Mouse (Mus musculus) ES-Bruce4 (cell line): ENCODE measurements around the gene Prpf4. TPM values are rescaled to one million over a fixed set of nuclear protein-coding genes. Genes with fewer than 3 reads are reported as not detected.
A peak's percentile ranks its signal among the peaks of the same experiment; 100 is the strongest.

ENCODE experiments used
- H3K27ac ChIP-seq: 2 replicates; pipeline ENCODE4 v1.5.1; 2012; ENCODE audit warnings: low read length, inconsistent platforms; ENCODE audit not compliant: insufficient read depth
- H3K27me3 ChIP-seq: 2 replicates; pipeline ENCODE4 v1.6.1; 2012; ENCODE audit warnings: mild to moderate bottlenecking, low read length, inconsistent platforms; ENCODE audit not compliant: control insufficient read depth, poor library complexity, insufficient read depth, severe bottlenecking
- H3K36me3 ChIP-seq: 2 replicates; pipeline ENCODE4 v1.6.1; 2012; ENCODE audit warnings: inconsistent platforms, mild to moderate bottlenecking, low read length, moderate library complexity; ENCODE audit not compliant: control insufficient read depth, poor library complexity, insufficient read depth, severe bottlenecking
- H3K4me1 ChIP-seq: one replicate; pipeline ENCODE4 v1.8.1; 2011; ENCODE audit warnings: low read length; ENCODE audit not compliant: control insufficient read depth, insufficient read depth
- H3K4me3 ChIP-seq: 2 replicates; pipeline ENCODE4 v1.5.1; 2011; ENCODE audit warnings: low read depth, mild to moderate bottlenecking, low read length
- H3K9ac ChIP-seq: 2 replicates; pipeline ENCODE4 v1.6.1; 2012; ENCODE audit warnings: low read depth, mild to moderate bottlenecking, inconsistent platforms; ENCODE audit not compliant: poor library complexity, severe bottlenecking
- H3K9me3 ChIP-seq: replicated peaks from 2 replicates; pipeline ENCODE4 v1.6.1; 2012; ENCODE audit warnings: mild to moderate bottlenecking, low read length, inconsistent platforms; ENCODE audit not compliant: control insufficient read depth, poor library complexity, insufficient read depth, severe bottlenecking
- CTCF ChIP-seq: IDR thresholded peaks from one replicate; pipeline ENCODE4 v1.8.1; 2011; ENCODE audit warnings: low read depth, low read length
- EP300 ChIP-seq: IDR thresholded peaks from 2 replicates; pipeline ENCODE4 v1.6.1; 2011; ENCODE audit warnings: low read depth, low read length; ENCODE audit not compliant: insufficient read depth
- POLR2A ChIP-seq: IDR thresholded peaks from one replicate; pipeline ENCODE4 v1.8.1; 2011; ENCODE audit warnings: low read length; ENCODE audit not compliant: insufficient read depth
- polyA plus RNA-seq: library from polyadenylated mRNA; stranded (reverse); fragments of >200 nt; gene quantifications from 2 replicates; pipeline ENCODE4 v1.2.4, GENCODE M21; 2011; ENCODE audit warnings: low read depth; ENCODE audit not compliant: missing spikeins, insufficient read depth, insufficient read length

Gene Prpf4
- 27.7 and 29.2 TPM in 2 replicates for polyA plus RNA-seq

DNA sequence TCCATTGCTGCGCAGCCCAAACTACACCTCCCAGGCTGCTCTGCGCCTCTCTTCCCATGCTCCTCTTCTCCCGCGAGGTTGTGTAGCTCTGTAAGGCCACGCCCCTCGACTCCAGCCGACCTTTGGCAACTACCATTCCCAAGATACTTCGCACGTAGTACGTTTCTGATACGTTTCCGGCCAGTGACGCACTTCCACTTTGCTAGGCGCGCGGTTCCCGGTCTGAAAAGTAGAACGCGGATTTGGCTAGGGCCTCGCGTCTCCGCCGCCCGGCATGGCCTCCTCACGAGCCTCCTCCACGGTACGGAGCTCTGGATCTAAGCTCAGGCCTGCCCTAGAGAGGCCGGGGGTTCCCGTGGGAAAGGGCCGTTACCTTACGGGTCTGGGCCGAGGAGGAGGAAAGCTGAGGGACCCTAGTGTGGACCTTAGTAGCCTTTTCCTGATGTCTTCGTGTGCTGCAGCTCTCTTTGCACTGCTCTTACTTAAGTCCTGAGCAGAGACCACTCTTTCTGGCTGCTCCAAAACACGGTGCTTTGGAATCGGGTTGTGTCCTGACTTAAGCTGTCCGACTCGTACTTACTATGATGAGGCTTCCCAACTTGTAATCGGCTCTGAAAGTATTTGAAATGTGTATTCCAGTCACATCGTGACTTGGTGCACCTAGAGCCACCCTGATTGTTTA, at the start of gene Prpf4, which contains the start of gene Cdc26:
Gene Prpf4 (plus strand): TSS at position 197 of the 682 bp plus-strand sequence.
Gene Cdc26 (minus strand): TSS at position 42 of the 682 bp plus-strand sequence.
- TF ChIP-seq CTCF (no peak), POLR2A (peak; percentile 82), EP300 (no peak)
- Histone ChIP-seq H3K9ac (peak within 1 kb of the TSS; percentile 72), H3K27ac (peak within 1 kb of the TSS; percentile 38), H3K4me3 (peak within 1 kb of the TSS; percentile 89), H3K9me3 (peaks cover 9% of the 10 kb centered on the region), H3K36me3 (peaks cover 34% of the 10 kb centered on the region), H3K4me1 (no peaks in the 10 kb centered on the region), H3K27me3 (no peaks in the 10 kb centered on the region)

DNA sequence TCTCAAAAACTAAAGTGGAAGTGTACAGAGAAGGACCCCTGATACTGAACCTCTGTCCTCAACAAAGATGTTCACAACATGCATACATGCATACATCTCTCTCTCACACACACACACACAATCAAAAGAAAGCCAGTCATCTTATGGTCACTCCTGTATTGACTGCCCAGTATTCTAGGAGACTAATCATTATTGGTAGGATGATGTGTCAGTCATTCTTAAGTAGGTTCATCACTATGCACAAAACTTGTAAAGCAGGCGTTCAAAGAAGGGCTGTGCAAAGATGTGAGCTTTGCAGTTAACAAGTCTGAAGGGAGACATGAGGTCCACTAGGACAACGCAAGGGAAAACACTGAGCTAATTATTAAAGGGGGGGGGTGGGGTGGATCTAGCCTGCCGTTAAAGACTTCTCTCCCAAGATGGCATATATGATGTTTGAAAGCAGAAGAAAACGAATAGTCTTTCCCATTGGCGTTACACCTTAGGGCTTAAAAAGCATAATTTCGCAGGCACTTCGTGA, 49.3 kb upstream of the Prpf4 start:
- no peaks in the 10 kb centered on the region for H3K27me3 ChIP-seq
- no peak overlapping the region for H3K27ac ChIP-seq
- H3K4me1 ChIP-seq = no peaks in the 10 kb centered on the region
- no peaks in the 10 kb centered on the region for H3K36me3 ChIP-seq
- H3K4me3 ChIP-seq = peak overlapping the region; percentile 75
- TF ChIP-seq CTCF (no peak), POLR2A (no peak), EP300 (no peak)
- no peaks in the 10 kb centered on the region for H3K9me3 ChIP-seq
- peak overlapping the region; percentile 32 for H3K9ac ChIP-seq

DNA sequence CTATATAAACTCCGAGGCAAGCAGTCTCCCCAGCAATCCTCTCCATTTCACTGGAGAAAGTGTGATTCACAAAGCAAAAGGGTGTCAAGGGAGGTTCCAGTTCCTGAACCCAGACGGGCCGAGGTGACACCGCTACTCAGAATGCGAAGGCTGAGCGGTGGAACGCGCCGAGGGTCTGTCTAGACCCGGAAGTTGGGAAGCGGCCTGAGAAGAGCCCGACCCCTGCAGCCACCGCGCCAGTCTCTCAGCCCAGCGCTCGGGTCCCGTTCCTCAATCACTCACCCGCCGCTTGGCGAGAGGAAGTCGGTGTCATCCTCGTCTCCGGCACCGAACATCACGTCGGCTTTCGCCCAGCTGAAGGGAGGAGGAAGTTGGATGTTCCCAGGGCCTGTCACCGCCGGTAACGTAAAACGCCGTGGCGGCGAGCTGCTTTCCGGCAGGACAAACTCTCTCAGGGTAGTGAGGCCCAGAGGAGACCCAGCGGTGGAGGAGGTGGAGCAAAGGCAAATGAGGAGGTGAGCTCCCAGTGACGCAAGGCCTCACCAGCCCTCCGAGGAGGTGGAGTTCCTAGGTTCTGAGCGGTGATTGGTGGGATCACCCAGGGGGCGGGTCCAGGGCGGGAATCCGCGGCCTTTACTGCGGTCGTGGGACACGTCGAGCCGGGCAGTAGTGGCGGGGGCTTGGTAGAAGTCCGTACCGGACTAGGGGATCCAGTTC, 48.4 kb upstream of the Prpf4 start, which contains the start of the genes Fkbp15 and Slc31a1:
Gene Fkbp15 (minus strand): TSS at position 461 of the 717 bp plus-strand sequence.
Gene Slc31a1 (plus strand): TSS at position 640 of the 717 bp plus-strand sequence.
- Histone ChIP-seq H3K4me3 (peak within 1 kb of the TSS; percentile 92), H3K9ac (peak within 1 kb of the TSS; percentile 76), H3K27ac (peak within 1 kb of the TSS; percentile 24; the same call in 1 of the 2 replicates), H3K4me1 (no peaks in the 10 kb centered on the region), H3K27me3 (no peaks in the 10 kb centered on the region), H3K36me3 (no peaks in the 10 kb centered on the region), H3K9me3 (no peaks in the 10 kb centered on the region)
- TF ChIP-seq CTCF (no peak), EP300 (0 out of 2 replicates have a peak, but pooled peaks have one; percentile 1), POLR2A (peak; percentile 94)

DNA sequence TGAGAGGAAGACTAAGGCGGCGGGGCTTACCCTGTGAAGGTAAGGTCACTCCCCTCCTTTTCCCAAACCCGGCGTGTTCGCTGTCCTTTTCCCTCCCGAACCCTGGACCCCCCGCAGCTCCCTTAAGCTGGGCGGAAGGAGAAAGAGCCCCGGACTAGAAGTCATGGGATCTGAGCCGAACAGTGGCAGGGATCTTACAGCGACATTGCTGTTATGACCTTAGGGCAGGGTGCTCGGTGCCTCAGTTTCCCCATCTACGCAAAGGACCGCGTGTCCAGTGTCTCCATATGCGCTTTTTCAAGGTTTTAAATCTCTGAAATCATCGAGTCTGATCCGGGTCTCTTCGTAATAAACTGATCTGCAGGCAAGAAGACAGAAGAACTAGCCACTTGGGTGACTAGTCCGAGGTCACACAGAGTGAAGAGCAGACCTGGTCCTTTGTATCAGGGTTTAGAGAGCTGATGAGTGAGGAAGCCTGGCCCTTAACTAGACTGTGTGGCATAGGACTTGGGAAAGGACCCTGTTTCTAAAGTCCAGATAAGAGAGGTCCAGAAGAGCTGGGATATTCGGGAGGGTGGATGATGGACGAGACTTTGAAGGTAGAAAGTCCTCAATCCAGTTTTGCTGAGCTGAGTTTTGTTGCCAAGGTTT, 47.7 kb upstream of the Prpf4 start:
- Histone ChIP-seq H3K4me1 (no peaks in the 10 kb centered on the region), H3K27ac (peak overlapping the region; percentile 24; the same call in 1 of the 2 replicates), H3K36me3 (no peaks in the 10 kb centered on the region), H3K9ac (peak overlapping the region; percentile 76), H3K27me3 (no peaks in the 10 kb centered on the region), H3K9me3 (no peaks in the 10 kb centered on the region), H3K4me3 (peak overlapping the region; percentile 92)
- TF ChIP-seq EP300 = no peak
- TF ChIP-seq POLR2A = no peak
- no peak for TF ChIP-seq CTCF

DNA sequence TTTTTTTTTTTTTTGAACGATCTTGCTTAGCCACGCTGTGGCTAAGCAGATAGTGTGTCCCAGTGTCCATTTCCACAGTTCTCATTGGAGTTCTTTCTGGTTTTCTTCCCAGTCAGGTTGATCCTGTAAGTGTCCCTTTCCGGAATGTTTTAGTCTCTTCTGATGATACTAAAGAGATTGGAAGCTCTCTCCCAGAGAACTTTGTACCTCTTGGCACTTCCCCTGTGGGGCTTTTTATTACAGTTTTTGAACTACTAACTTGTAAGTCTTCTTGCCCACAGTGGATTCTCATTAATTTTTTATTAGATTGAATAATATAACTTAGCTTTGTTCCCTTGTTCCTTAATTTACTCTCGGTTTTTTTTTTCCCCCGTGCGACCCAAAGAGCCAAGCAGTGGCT, 47.0 kb upstream of the Prpf4 start:
- H3K9me3 ChIP-seq = no peaks in the 10 kb centered on the region
- no peak for TF ChIP-seq EP300
- no peak for TF ChIP-seq POLR2A
- TF ChIP-seq CTCF = no peak
- H3K27ac ChIP-seq = peak overlapping the region; percentile 24; the same call in 1 of the 2 replicates
- no peak overlapping the region for H3K4me3 ChIP-seq
- no peaks in the 10 kb centered on the region for H3K36me3 ChIP-seq
- no peaks in the 10 kb centered on the region for H3K27me3 ChIP-seq
- H3K9ac ChIP-seq = peak overlapping the region; percentile 76
- H3K4me1 ChIP-seq = no peaks in the 10 kb centered on the region
